Mouse (Mus musculus): ENCODE measurements at regions not wholly inside any gene's neighbourhood (a gene's known extent, or its start where the extent isn't known, plus 50 kb on each side); places are given as distances from the start of the nearest gene placed in this dataset.

GRCm38 (mm10) chr9:118204456-118204855 is 54.5 kb upstream of the Cmc1 start:
- Histone ChIP-seq H3K4me1 (ENCODE audit: insufficient read depth) (no peaks in the 10 kb centered on the region), H3K27ac (ENCODE audit: low read depth, low read length) (no peak overlapping the region), H3K9ac (no peak overlapping the region), H3K4me2 (ENCODE audit: low read depth) (no peak overlapping the region), H3K27me3 (ENCODE audit: insufficient read depth, low read length) (no peaks in the 10 kb centered on the region), H3K4me3 (ENCODE audit: low read depth, low read length) (no peak overlapping the region), H3K9me3 (ENCODE audit: low read length) (no peaks in the 10 kb centered on the region), H3K36me3 (ENCODE audit: insufficient read depth) (no peaks in the 10 kb centered on the region)
- 92% methylated on average over 9 of the region's 9 CpGs for WGBS
- no peak for TF ChIP-seq CTCF (IDR thresholded peaks at IDR 0.05; ENCODE audit: low read depth)
- ATAC-seq (no peak), DNase-seq (no peak)

- Histone ChIP-seq H3K4me2 (ENCODE audit: low read depth) (no peak overlapping the region), H3K27ac (ENCODE audit: low read depth, low read length) (no peak overlapping the region), H3K9me3 (ENCODE audit: low read length) (no peaks in the 10 kb centered on the region), H3K9ac (no peak overlapping the region), H3K4me1 (ENCODE audit: insufficient read depth) (no peaks in the 10 kb centered on the region), H3K4me3 (ENCODE audit: low read depth, low read length) (no peak overlapping the region), H3K36me3 (ENCODE audit: insufficient read depth) (no peaks in the 10 kb centered on the region), H3K27me3 (ENCODE audit: insufficient read depth, low read length) (no peaks in the 10 kb centered on the region)
- 92% methylated on average over 7 of the region's 7 CpGs for WGBS
- no peak for ATAC-seq
- DNase-seq: no peak
- no peak for TF ChIP-seq CTCF (IDR thresholded peaks at IDR 0.05; ENCODE audit: low read depth)
These were observed 56.5 kb upstream of the Cmc1 start for GRCm38 (mm10) chr9:118206483-118206882.

GRCm38 (mm10) chr9:118219696-118220095 is 69.7 kb upstream of the Cmc1 start:
- H3K4me3 ChIP-seq (ENCODE audit: low read depth, low read length): no peak overlapping the region
- no peaks in the 10 kb centered on the region for H3K36me3 ChIP-seq (ENCODE audit: insufficient read depth)
- DNase-seq (no peak), ATAC-seq (no peak)
- WGBS: 94% methylated on average over 5 of the region's 5 CpGs
- no peaks in the 10 kb centered on the region for H3K9me3 ChIP-seq (ENCODE audit: low read length)
- no peak overlapping the region for H3K9ac ChIP-seq
- H3K4me1 ChIP-seq (ENCODE audit: insufficient read depth): no peaks in the 10 kb centered on the region
- no peak overlapping the region for H3K27ac ChIP-seq (ENCODE audit: low read depth, low read length)
- no peak for TF ChIP-seq CTCF (IDR thresholded peaks at IDR 0.05; ENCODE audit: low read depth)
- H3K4me2 ChIP-seq (ENCODE audit: low read depth): no peak overlapping the region
- no peaks in the 10 kb centered on the region for H3K27me3 ChIP-seq (ENCODE audit: insufficient read depth, low read length)

DNA sequence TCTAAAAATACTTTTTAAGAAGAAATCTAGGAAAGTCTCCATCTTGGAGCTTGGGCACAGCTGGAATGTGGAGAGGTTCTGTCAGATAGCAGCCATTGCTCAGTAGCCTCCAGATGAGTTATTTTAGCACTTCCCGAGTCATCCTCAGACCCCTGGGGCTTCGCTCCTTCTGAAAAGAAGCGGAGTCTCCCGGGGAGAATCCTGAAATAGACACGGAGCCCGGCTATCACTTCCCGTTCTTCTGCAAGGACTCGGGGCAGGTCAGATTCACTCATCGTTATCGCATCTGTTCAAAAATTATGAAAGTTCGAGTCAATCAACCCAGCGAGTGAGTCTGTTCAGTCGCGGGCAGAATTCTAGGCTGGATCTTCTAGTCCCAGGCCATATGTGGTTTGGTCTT is 71.2 kb upstream of the Cmc1 start:
- H3K9me3 ChIP-seq (ENCODE audit: low read length): no peaks in the 10 kb centered on the region
- no peak for TF ChIP-seq CTCF (IDR thresholded peaks at IDR 0.05; ENCODE audit: low read depth)
- no peak overlapping the region for H3K27ac ChIP-seq (ENCODE audit: low read depth, low read length)
- H3K4me3 ChIP-seq (ENCODE audit: low read depth, low read length): no peak overlapping the region
- DNase-seq (no peak), ATAC-seq (no peak)
- no peaks in the 10 kb centered on the region for H3K4me1 ChIP-seq (ENCODE audit: insufficient read depth)
- WGBS: 85% methylated on average over 14 of the region's 14 CpGs
- H3K36me3 ChIP-seq (ENCODE audit: insufficient read depth): no peaks in the 10 kb centered on the region
- H3K9ac ChIP-seq: no peak overlapping the region
- H3K27me3 ChIP-seq (ENCODE audit: insufficient read depth, low read length): no peaks in the 10 kb centered on the region
- H3K4me2 ChIP-seq (ENCODE audit: low read depth): no peak overlapping the region

- peak; percentile 19 for DNase-seq
- Histone ChIP-seq H3K27me3 (ENCODE audit: insufficient read depth, low read length) (no peaks in the 10 kb centered on the region), H3K4me1 (ENCODE audit: insufficient read depth) (no peaks in the 10 kb centered on the region), H3K4me2 (ENCODE audit: low read depth) (peak overlapping the region; percentile 13; the same call in 1 of the 2 replicates), H3K36me3 (ENCODE audit: insufficient read depth) (no peaks in the 10 kb centered on the region), H3K9ac (no peak overlapping the region), H3K9me3 (ENCODE audit: low read length) (no peaks in the 10 kb centered on the region), H3K27ac (ENCODE audit: low read depth, low read length) (no peak overlapping the region), H3K4me3 (ENCODE audit: low read depth, low read length) (no peak overlapping the region)
- ATAC-seq: no peak
- WGBS: 25% methylated on average over 23 of the region's 23 CpGs
- no peak for TF ChIP-seq CTCF (IDR thresholded peaks at IDR 0.05; ENCODE audit: low read depth)
These were observed 77.6 kb upstream of the Cmc1 start for GRCm38 (mm10) chr9:118227401-118228061.

DNA sequence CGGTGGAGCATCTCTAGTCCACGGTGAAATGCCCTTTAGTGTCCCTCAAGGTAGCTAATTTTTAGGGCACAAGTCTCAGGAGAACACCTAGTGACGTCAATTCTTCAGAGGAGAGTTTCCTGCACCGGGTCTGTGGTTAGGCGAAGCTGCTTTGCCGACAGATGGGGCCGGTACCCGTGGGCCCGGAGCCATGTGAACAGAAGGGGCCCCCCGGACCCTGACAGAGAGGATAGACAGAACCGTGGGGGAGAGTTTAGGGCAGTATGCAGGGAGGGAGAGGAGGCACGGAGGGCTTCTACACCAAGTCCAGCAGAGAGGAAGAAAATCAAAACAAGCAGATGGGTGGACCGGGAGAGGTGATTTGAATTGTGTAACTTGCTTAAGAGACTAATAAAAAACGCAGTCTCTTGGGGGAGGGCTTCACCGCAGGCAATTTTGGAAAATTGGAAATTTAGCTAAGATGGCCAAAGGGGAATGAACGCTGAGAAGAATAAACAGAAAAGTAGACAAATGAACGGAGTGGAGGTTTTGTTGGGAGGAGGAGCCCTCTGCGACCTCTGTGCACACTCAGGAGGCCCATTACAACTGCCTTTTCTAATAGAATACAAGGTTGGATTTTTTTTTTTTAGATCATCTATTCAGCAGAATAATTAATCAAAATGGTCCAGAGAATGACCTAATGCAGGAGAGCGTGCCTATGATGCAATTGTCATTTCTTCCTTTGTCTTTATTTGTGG is 78.9 kb upstream of the Cmc1 start:
- ATAC-seq (no peak), DNase-seq (peak; percentile 27)
- no peaks in the 10 kb centered on the region for H3K27me3 ChIP-seq (ENCODE audit: insufficient read depth, low read length)
- H3K4me3 ChIP-seq (ENCODE audit: low read depth, low read length): no peak overlapping the region
- no peak overlapping the region for H3K27ac ChIP-seq (ENCODE audit: low read depth, low read length)
- 28% methylated on average over 19 of the region's 19 CpGs for WGBS
- TF ChIP-seq CTCF (IDR thresholded peaks at IDR 0.05; ENCODE audit: low read depth): no peak
- H3K9ac ChIP-seq: no peak overlapping the region
- no peaks in the 10 kb centered on the region for H3K4me1 ChIP-seq (ENCODE audit: insufficient read depth)
- no peaks in the 10 kb centered on the region for H3K9me3 ChIP-seq (ENCODE audit: low read length)
- no peak overlapping the region for H3K4me2 ChIP-seq (ENCODE audit: low read depth)
- no peaks in the 10 kb centered on the region for H3K36me3 ChIP-seq (ENCODE audit: insufficient read depth)

DNA sequence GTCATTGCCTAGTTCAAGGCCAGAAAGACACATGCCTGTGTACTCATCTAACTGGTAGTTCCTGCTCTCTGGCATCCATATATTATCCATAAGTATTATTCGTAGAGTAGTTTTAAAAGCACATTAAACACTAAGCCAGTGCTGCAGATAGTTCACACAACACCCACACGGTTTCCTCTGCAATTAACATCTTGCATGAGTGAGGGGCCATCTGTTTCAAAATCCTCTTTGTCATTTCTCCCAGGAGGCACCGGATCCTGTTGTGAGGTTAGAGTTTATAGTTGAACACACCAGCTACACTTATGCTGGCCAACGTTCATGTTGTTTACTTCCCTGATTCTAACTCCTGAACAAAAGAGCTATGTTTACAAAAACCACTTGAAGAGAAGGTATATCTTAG is 90.7 kb upstream of the Cmc1 start:
- DNase-seq (peak; percentile 15), ATAC-seq (no peak)
- Histone ChIP-seq H3K27me3 (ENCODE audit: insufficient read depth, low read length) (no peaks in the 10 kb centered on the region), H3K9ac (no peak overlapping the region), H3K9me3 (ENCODE audit: low read length) (no peaks in the 10 kb centered on the region), H3K36me3 (ENCODE audit: insufficient read depth) (no peaks in the 10 kb centered on the region), H3K27ac (ENCODE audit: low read depth, low read length) (no peak overlapping the region), H3K4me1 (ENCODE audit: insufficient read depth) (no peaks in the 10 kb centered on the region), H3K4me2 (ENCODE audit: low read depth) (no peak overlapping the region), H3K4me3 (ENCODE audit: low read depth, low read length) (no peak overlapping the region)
- WGBS: 38% methylated on average over 4 of the region's 4 CpGs
- no peak for TF ChIP-seq CTCF (IDR thresholded peaks at IDR 0.05; ENCODE audit: low read depth)

Measured in forebrain, postnatal 0 days (tissue).